Comparison of ENCODE assay signal across 20 mouse cellular contexts in genomic region chr5:109598876-109599275, GRCm38 (mm10). TPM values are rescaled to one million over a fixed set of nuclear protein-coding genes. Genes with fewer than 3 reads are reported as not detected.
DNase-seq lines count a peak whose midpoint lies in the region; ATAC-seq and TF ChIP-seq lines count a peak whose summit lies in the region.
"Had no signal": no experiment of that assay in that cellular context is flagged by ENCODE, and none has a peak within 500 bp of the region (broad histone marks: within the 10 kb centered on the region; RNA-seq: fewer than 3 reads in every experiment).

No protein-coding gene starts in this region.

- no peaks in the 10 kb centered on the region for H3K27me3 ChIP-seq in liver, embryonic 14.5 days (ENCODE audit: control insufficient read depth, insufficient read depth, low read length)
- H3K27me3 ChIP-seq in liver, postnatal 0 days (ENCODE audit: insufficient read depth, low read length), result no peaks in the 10 kb centered on the region
- H3K27me3 ChIP-seq in MEL (ENCODE audit: control insufficient read depth in 1 of 2, insufficient read depth in 2 of 2, low read length in 2 of 2), result no peaks in the 10 kb centered on the region
- no peaks in the 10 kb centered on the region for H3K27me3 ChIP-seq in hindbrain, embryonic 12.5 days
- H3K27me3 ChIP-seq: hindbrain, embryonic 13.5 days; intestine, embryonic 15.5 days; kidney, embryonic 15.5 days; limb, embryonic 13.5 days had no signal

- ATAC-seq in liver, embryonic 14.5 days (ENCODE audit: insufficient read depth), result no peak
- ATAC-seq in liver, postnatal 0 days, result no peak
- ATAC-seq in hindbrain, embryonic 12.5 days (ENCODE audit: low FRiP score), result no peak
- ATAC-seq: forebrain, postnatal 0 days; intestine, embryonic 15.5 days; midbrain, embryonic 16.5 days had no signal

- H3K4me1 ChIP-seq in liver, embryonic 14.5 days (replicated peaks; ENCODE audit: control insufficient read depth in 2 of 2, insufficient read depth in 2 of 2, low read length in 1 of 2), result no peaks in the 10 kb centered on the region
- no peaks in the 10 kb centered on the region for H3K4me1 ChIP-seq in liver, postnatal 0 days (ENCODE audit: insufficient read depth)
- no peaks in the 10 kb centered on the region for H3K4me1 ChIP-seq in MEL (ENCODE audit: control insufficient read depth in 1 of 2, insufficient read depth in 2 of 2, low read length in 2 of 2)
- H3K4me1 ChIP-seq in hindbrain, embryonic 12.5 days, result no peaks in the 10 kb centered on the region
- H3K4me1 ChIP-seq: heart, embryonic 10.5 days; hindbrain, embryonic 13.5 days; intestine, embryonic 15.5 days; kidney, embryonic 15.5 days; limb, embryonic 13.5 days had no signal

- DNase-seq in liver, embryonic 14.5 days (ENCODE audit: low read depth in 3 of 3, low spot score in 3 of 3), result peak in 2 of 3 experiments; percentile 30 to 34
- no peak for DNase-seq in liver, postnatal 0 days
- peak; percentile 40 for DNase-seq in MEL (ENCODE audit: low read depth, low spot score)
- peak; percentile 33 for DNase-seq in c-Kit-negative CD71-positive TER-119-positive erythroid progenitor cells, embryonic 14.5 days (ENCODE audit: low read depth, low spot score)
- DNase-seq in naive thymus-derived CD4-positive, alpha-beta T cell, adult 2 months (ENCODE audit: low read depth), result peak; percentile 80
- no peak for DNase-seq in heart, postnatal 14 days
- DNase-seq in urinary bladder, adult 18-20 months (ENCODE audit: low spot score in 2 of 2), result no peak
- DNase-seq: adrenal gland, postnatal 10 days; cerebellum, adult 2 months; forebrain, postnatal 0 days; lung, postnatal 14 days; right cerebral cortex, adult 18-20 months; thymus, postnatal 36 days had no signal

- H3K9me3 ChIP-seq in liver, embryonic 14.5 days (ENCODE audit: control insufficient read depth, low read length), result no peaks in the 10 kb centered on the region
- no peaks in the 10 kb centered on the region for H3K9me3 ChIP-seq in liver, postnatal 0 days (ENCODE audit: low read length)
- no peaks in the 10 kb centered on the region for H3K9me3 ChIP-seq in MEL (replicated peaks; ENCODE audit: insufficient read depth, low read length)
- H3K9me3 ChIP-seq in hindbrain, embryonic 12.5 days (replicated peaks), result peaks cover 30% of the 10 kb centered on the region
- H3K9me3 ChIP-seq: intestine, embryonic 15.5 days; kidney, embryonic 15.5 days had no signal

- no peak overlapping the region for H3K4me2 ChIP-seq in liver, embryonic 14.5 days (ENCODE audit: low read depth)
- no peak overlapping the region for H3K4me2 ChIP-seq in liver, postnatal 0 days (ENCODE audit: low read depth, low read length)
- no peak overlapping the region for H3K4me2 ChIP-seq in hindbrain, embryonic 12.5 days (replicated peaks)
- H3K4me2 ChIP-seq: hindbrain, embryonic 13.5 days; intestine, embryonic 15.5 days; kidney, embryonic 15.5 days; limb, embryonic 13.5 days had no signal

- no peak overlapping the region for H3K27ac ChIP-seq in liver, embryonic 14.5 days
- no peak overlapping the region for H3K27ac ChIP-seq in liver, postnatal 0 days (ENCODE audit: low read depth)
- no peak overlapping the region for H3K27ac ChIP-seq in MEL (ENCODE audit: control insufficient read depth, low read depth, low read length)
- H3K27ac ChIP-seq in hindbrain, embryonic 12.5 days, result no peak overlapping the region
- H3K27ac ChIP-seq: heart, embryonic 10.5 days; hindbrain, embryonic 13.5 days; intestine, embryonic 15.5 days; kidney, embryonic 15.5 days; limb, embryonic 13.5 days had no signal

- no peak overlapping the region for H3K9ac ChIP-seq in liver, embryonic 14.5 days (replicated peaks)
- no peak overlapping the region for H3K9ac ChIP-seq in liver, postnatal 0 days (replicated peaks)
- no peak overlapping the region for H3K9ac ChIP-seq in MEL (ENCODE audit: control insufficient read depth, low read depth, low read length, poor library complexity, severe bottlenecking)
- no peak overlapping the region for H3K9ac ChIP-seq in hindbrain, embryonic 12.5 days
- H3K9ac ChIP-seq: forebrain, postnatal 0 days; hindbrain, embryonic 13.5 days; intestine, embryonic 15.5 days; kidney, embryonic 15.5 days; limb, embryonic 13.5 days had no signal

- intact Hi-C loops in heart, postnatal 14 days (cut with DNase I), result loop anchor here (5.0 kb wide), 1 partner anchor 92 kb away; no protein-coding TSS in a partner anchor

- H3K4me3 ChIP-seq in liver, embryonic 14.5 days (ENCODE audit: insufficient read depth in 1 of 2, low read depth in 2 of 2, low read length in 2 of 2), result no peak overlapping the region
- H3K4me3 ChIP-seq in liver, postnatal 0 days (ENCODE audit: low read depth, low read length), result no peak overlapping the region
- no peak overlapping the region for H3K4me3 ChIP-seq in MEL (ENCODE audit: control insufficient read depth in 1 of 2, insufficient read depth in 1 of 2, low read depth in 2 of 2, low read length in 2 of 2)
- no peak overlapping the region for H3K4me3 ChIP-seq in hindbrain, embryonic 12.5 days
- H3K4me3 ChIP-seq: heart, embryonic 10.5 days; hindbrain, embryonic 13.5 days; intestine, embryonic 15.5 days; kidney, embryonic 15.5 days; limb, embryonic 13.5 days had no signal

- no peak for TF ChIP-seq RAD21 in MEL (IDR thresholded peaks at IDR 0.05; ENCODE audit: low read depth, low read length)

- no peaks in the 10 kb centered on the region for H3K36me3 ChIP-seq in liver, embryonic 14.5 days (replicated peaks; ENCODE audit: control insufficient read depth, insufficient read depth, low read depth)
- no peaks in the 10 kb centered on the region for H3K36me3 ChIP-seq in liver, postnatal 0 days (replicated peaks; ENCODE audit: insufficient read depth, low read length)
- H3K36me3 ChIP-seq in MEL (ENCODE audit: control insufficient read depth in 1 of 2, insufficient read depth in 2 of 2, low read length in 2 of 2), result no peaks in the 10 kb centered on the region
- H3K36me3 ChIP-seq in hindbrain, embryonic 12.5 days, result no peaks in the 10 kb centered on the region
- H3K36me3 ChIP-seq: heart, embryonic 10.5 days; hindbrain, embryonic 13.5 days; intestine, embryonic 15.5 days; kidney, embryonic 15.5 days; limb, embryonic 13.5 days had no signal

- no peaks in the 10 kb centered on the region for H3K79me2 ChIP-seq in MEL (ENCODE audit: control insufficient read depth, insufficient read depth, low read length, poor library complexity)

- no peak for TF ChIP-seq CTCF in liver, embryonic 14.5 days (IDR thresholded peaks at IDR 0.05; ENCODE audit: low read depth)
- TF ChIP-seq CTCF in liver, postnatal 0 days (IDR thresholded peaks at IDR 0.05; ENCODE audit: low read depth), result no peak
- no peak for TF ChIP-seq CTCF in MEL (IDR thresholded peaks at IDR 0.05 in 2 of 3, conservative IDR thresholded peaks at IDR 0.05 in 1 of 3; ENCODE audit: control insufficient read depth in 1 of 3, insufficient read depth in 1 of 3, low read depth in 2 of 3, low read length in 3 of 3, poor library complexity in 1 of 3, severe bottlenecking in 1 of 3)

- no peak for TF ChIP-seq POLR2A in MEL (IDR thresholded peaks at IDR 0.05; ENCODE audit: control insufficient read depth in 1 of 2, insufficient read depth in 1 of 2, low read depth in 1 of 2, low read length in 2 of 2, poor library complexity in 1 of 2)

- no peak for TF ChIP-seq EP300 in liver, embryonic 14.5 days (IDR thresholded peaks at IDR 0.05; ENCODE audit: low read depth)
- TF ChIP-seq EP300 in liver, postnatal 0 days (IDR thresholded peaks at IDR 0.05; ENCODE audit: low read depth), result no peak
- TF ChIP-seq EP300 in MEL (IDR thresholded peaks at IDR 0.05; ENCODE audit: low read depth in 1 of 2, low read length in 2 of 2), result no peak

TF ChIP-seq in MEL, 35 proteins besides CTCF, POLR2A, EP300 and RAD21:
- TF ChIP-seq TBP (IDR thresholded peaks at IDR 0.05; ENCODE audit: low read depth, low read length) (0 out of 2 replicates have a peak, but pooled peaks have one; percentile 15), ELF1 (IDR thresholded peaks at IDR 0.05; ENCODE audit: low read depth, low read length) (no peak), GABPA (IDR thresholded peaks at IDR 0.05; ENCODE audit: low read depth, low read length) (no peak), ETS1 (IDR thresholded peaks at IDR 0.05; ENCODE audit: low read depth, low read length) (no peak), MYC (IDR thresholded peaks at IDR 0.05; ENCODE audit: low read depth, low read length) (no peak), ZKSCAN1 (IDR thresholded peaks at IDR 0.05; ENCODE audit: low read depth, low read length) (no peak)
TF ChIP-seq in MEL: peak in this region for 1.

RNA-seq across cellular contexts. Expression of gene Crlf2, which starts 40.1 kb away (rescaled TPM):
- 4.1 and 4.5 TPM in 2 replicates for polyA plus RNA-seq in liver, embryonic 14.5 days (2012; rRNA removed)
- polyA plus RNA-seq in liver, embryonic 14.5 days (2014; fragmentation: Nextera tagmentation; extraction: Ambion mirVana), result 2.4 and 2.7 TPM in 2 replicates
- 8.9 and 10.2 TPM in 2 replicates for polyA plus RNA-seq in liver, postnatal 0 days (2015; fragmentation: Nextera tagmentation; extraction: Ambion mirVana)
- total RNA-seq in MEL (2012; rRNA removed), result 9.4 and 11.1 TPM in 2 replicates
- polyA plus RNA-seq in MEL (2012; ENCODE audit: insufficient read depth in 1 of 2, insufficient read length in 2 of 2, low read depth in 1 of 2, low replicate concordance in 2 of 2, missing spikeins in 1 of 2), result 10 to 100 TPM in 1 of 2 experiments, not detected in 1; 14.1 TPM
- total RNA-seq in heart, postnatal 14 days (2021), result 10 to 100 TPM; 10.3 to 11.7 TPM
- 8.8 and 9.0 TPM in 2 replicates for polyA plus RNA-seq in hindbrain, embryonic 12.5 days (2016; fragmentation: Nextera tagmentation; extraction: Ambion mirVana)

Comparison
In these comparisons a context has a peak if more than half of its experiments do, and no peak if none do; other contexts are left out.
1. DNase-seq: peak in liver, embryonic 14.5 days (2 of 3), MEL (single experiment), c-Kit-negative CD71-positive TER-119-positive erythroid progenitor cells, embryonic 14.5 days (single experiment) and naive thymus-derived CD4-positive, alpha-beta T cell, adult 2 months (single experiment); none in liver, postnatal 0 days (single experiment), heart, postnatal 14 days (0 of 2) and urinary bladder, adult 18-20 months (0 of 2).